Mouse (Mus musculus) G1E (cell line): ENCODE measurements around the gene Lmo1.

Experiments used
- CTCF ChIP-seq: IDR thresholded peaks from 2 replicates; pipeline ENCODE4 v1.5.1; 2012; ENCODE audit warnings: low read depth, low read length, inconsistent platforms, mixed read lengths
- GATA1 ChIP-seq: IDR thresholded peaks from 2 replicates; pipeline ENCODE4 v1.6.1; 2012; ENCODE audit warnings: borderline replicate concordance, low read length, inconsistent platforms, mixed read lengths
- GATA2 ChIP-seq: IDR thresholded peaks from 2 replicates; pipeline ENCODE4 v1.6.1; 2012; ENCODE audit warnings: low read depth, low read length, inconsistent platforms, borderline replicate concordance
- POLR2AphosphoS5 ChIP-seq: IDR thresholded peaks from 2 replicates; pipeline ENCODE4 v1.6.1; 2012; ENCODE audit warnings: low read depth, low read length, inconsistent platforms; ENCODE audit not compliant: insufficient replicate concordance
- TAL1 ChIP-seq: conservative IDR thresholded peaks from 2 replicates; pipeline ENCODE4 v1.6.1; 2012; ENCODE audit warnings: low read depth, low read length, inconsistent platforms, mixed read lengths

DNA sequence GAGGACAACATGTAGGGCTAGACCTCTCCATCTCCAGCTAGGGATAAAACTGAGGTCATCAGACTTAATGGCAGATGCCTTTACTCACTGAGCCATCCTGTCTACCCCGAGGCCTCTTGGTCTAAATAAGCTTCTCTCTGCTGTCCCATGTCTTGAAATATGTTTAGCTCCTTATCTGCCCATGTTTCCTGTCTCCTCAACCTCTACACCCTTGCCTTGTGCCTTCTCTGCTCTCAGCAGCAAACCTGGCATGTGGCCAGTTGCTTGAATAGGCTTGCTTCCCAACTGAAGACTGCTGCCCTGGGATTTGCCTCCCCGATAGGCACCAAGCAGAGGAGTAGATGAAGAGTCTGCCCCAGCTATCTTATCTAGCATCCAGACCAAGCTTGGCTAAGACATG is 43.4 kb downstream of the Lmo1 start:
- TF ChIP-seq CTCF = no peak
- TF ChIP-seq POLR2AphosphoS5 = no peak
- TF ChIP-seq GATA2 = no peak
- no peak for TF ChIP-seq GATA1
- TF ChIP-seq TAL1 = no peak
